Mouse (Mus musculus) intestine, postnatal 0 days (tissue): ENCODE data around the gene Nrip1. TPM values are rescaled to one million over a fixed set of nuclear protein-coding genes. Genes with fewer than 3 reads are reported as not detected.

ENCODE experiments used
- ATAC-seq: fragments of 200-750 bp; cut with Nextera tagmentation; 2 replicates; pipeline ENCODE4 v1.8.0; 2017; ENCODE audit warnings: mild to moderate bottlenecking, moderate TSS enrichment, moderate library complexity
- H3K27ac ChIP-seq: fragments of 300-500 bp; sonication (generic); 2 replicates; pipeline ENCODE4 v1.5.1; 2014; ENCODE audit warnings: mild to moderate bottlenecking, low read depth, low read length, moderate library complexity
- H3K27me3 ChIP-seq: fragments of 300-500 bp; sonication (generic); replicated peaks from 2 replicates; pipeline ENCODE4 v1.6.1; 2014; ENCODE audit warnings: low read length, mixed read lengths; ENCODE audit not compliant: control insufficient read depth, insufficient read depth
- H3K36me3 ChIP-seq: fragments of 300-500 bp; sonication (generic); 2 replicates; pipeline ENCODE4 v1.6.1; 2014; ENCODE audit warnings: mild to moderate bottlenecking, moderate library complexity; ENCODE audit not compliant: control insufficient read depth, insufficient read depth
- H3K4me1 ChIP-seq: fragments of 300-500 bp; sonication (generic); replicated peaks from 2 replicates; pipeline ENCODE4 v1.6.1; 2014; ENCODE audit warnings: antibody characterized with exemption, low read length, mixed read lengths; ENCODE audit not compliant: control insufficient read depth, insufficient read depth
- H3K4me2 ChIP-seq: fragments of 300-500 bp; sonication (generic); replicated peaks from 2 replicates; pipeline ENCODE4 v1.6.1; 2014; ENCODE audit warnings: low read depth, mild to moderate bottlenecking, moderate library complexity
- H3K4me3 ChIP-seq: fragments of 300-500 bp; sonication (generic); 2 replicates; pipeline ENCODE4 v1.5.1; 2014; ENCODE audit warnings: low read depth, low read length
- H3K9ac ChIP-seq: fragments of 300-500 bp; sonication (generic); 2 replicates; pipeline ENCODE4 v1.6.1; 2014; ENCODE audit warnings: mild to moderate bottlenecking, low read depth, low read length
- H3K9me3 ChIP-seq: fragments of 300-500 bp; sonication (generic); 2 replicates; pipeline ENCODE4 v1.6.1; 2016; ENCODE audit warnings: mixed run types; ENCODE audit not compliant: control insufficient read depth
- CTCF ChIP-seq: sonication (generic); IDR thresholded peaks from 2 replicates; pipeline ENCODE4 v1.5.1; 2016; ENCODE audit warnings: low read depth, mild to moderate bottlenecking, control low read depth, antibody characterized with exemption, moderate library complexity
- WGBS: fragments of 180-500 bp; shearing (Covaris S2); extraction: QIAGEN DNeasy Blood & Tissue Kit; methylation state at CpG from one replicate; pipeline ENCODE4 v1.1.7; 2014; 5-methylcytosine and 5-hydroxymethylcytosine counted together
- polyA plus RNA-seq: library from polyadenylated mRNA; unstranded; fragments of >200 nt; fragmentation: Nextera tagmentation; extraction: Ambion mirVana; gene quantifications from 2 replicates; pipeline ENCODE4 v1.2.1, GENCODE M21; 2015

Nrip1 gene
- polyA plus RNA-seq, 1 experiment from 2014 or later: 27.8 TPM

DNA sequence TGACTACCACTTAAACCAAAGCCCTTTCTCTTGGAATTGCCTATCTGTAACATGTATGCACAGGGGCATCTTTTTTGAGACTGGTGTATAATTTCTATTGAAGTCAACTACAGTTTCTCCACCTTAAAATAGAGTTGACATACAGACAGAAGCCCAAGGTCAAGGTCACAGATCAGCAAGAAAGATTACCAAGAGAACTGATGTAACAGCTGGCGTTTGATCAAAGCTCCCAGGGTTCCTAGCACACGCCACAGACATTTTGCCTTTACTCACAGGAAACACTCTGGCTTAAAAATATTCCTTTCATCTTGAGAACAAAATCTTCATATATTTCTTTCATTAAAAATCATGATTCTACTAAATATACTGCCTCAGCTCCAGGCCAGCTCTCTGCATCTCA, 74.1 kb downstream of the Nrip1 start:
- no peaks in the 10 kb centered on the region for H3K9me3 ChIP-seq
- H3K9ac ChIP-seq: no peak overlapping the region
- ATAC-seq: no peak
- H3K27me3 ChIP-seq: no peaks in the 10 kb centered on the region
- 54% methylated on average over 2 of the region's 2 CpGs for WGBS
- TF ChIP-seq CTCF: no peak
- no peak overlapping the region for H3K4me3 ChIP-seq
- no peak overlapping the region for H3K4me2 ChIP-seq
- H3K4me1 ChIP-seq: peaks cover 5% of the 10 kb centered on the region; the same call in 1 of the 2 replicates
- H3K27ac ChIP-seq: no peak overlapping the region
- H3K36me3 ChIP-seq: no peaks in the 10 kb centered on the region

DNA sequence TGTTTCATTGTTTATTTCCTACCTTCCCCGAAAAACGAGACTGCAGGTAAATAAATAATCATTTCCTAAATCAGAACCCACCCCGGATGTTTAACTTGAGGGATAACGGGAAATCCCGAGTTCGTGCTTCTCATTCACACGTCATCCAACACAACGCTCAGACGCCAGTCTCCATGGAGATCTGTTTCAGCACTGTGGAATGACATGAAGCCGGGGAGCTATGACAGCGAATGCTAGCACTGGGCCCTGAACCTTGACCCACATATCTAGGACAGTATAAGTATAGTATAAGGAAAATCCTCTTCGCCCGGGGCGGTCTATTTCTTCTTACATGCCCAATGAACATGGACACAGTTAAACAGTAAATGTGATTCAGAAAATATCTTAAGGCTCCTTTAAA, 78.3 kb downstream of the Nrip1 start:
- no peak for TF ChIP-seq CTCF
- 72% methylated on average over 14 of the region's 14 CpGs for WGBS

DNA sequence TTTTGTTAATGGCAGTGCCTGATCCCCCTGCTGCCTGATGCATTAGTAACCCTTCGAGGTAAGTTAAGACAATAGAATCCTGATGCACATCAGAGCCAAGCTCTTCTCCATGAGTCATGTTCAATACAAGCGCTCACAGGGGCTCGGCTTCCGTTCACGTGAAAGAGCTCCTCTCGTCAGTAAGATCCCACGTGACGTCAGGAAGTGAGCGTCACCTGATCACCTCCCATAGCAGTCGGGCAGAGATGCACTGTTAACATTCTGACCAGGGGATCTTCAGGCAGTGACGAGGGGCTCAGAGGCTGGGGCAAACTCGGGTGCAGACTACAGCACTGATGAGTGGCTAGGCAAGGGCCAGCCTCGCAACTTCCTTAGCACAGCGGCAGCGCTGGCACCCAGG, 79.1 kb downstream of the Nrip1 start:
- Histone ChIP-seq H3K27me3 (no peaks in the 10 kb centered on the region), H3K4me1 (peaks cover 6% of the 10 kb centered on the region; the same call in 1 of the 2 replicates), H3K4me3 (no peak overlapping the region), H3K4me2 (no peak overlapping the region), H3K36me3 (peaks cover 33% of the 10 kb centered on the region), H3K9ac (no peak overlapping the region), H3K9me3 (no peaks in the 10 kb centered on the region), H3K27ac (peak overlapping the region; percentile 80)
- no peak for TF ChIP-seq CTCF
- 0 out of 2 replicates have a peak, but pooled peaks have one; percentile 2 for ATAC-seq
- 70% methylated on average over 15 of the region's 15 CpGs for WGBS

More for the DNA sequence above, 78.3 kb downstream of the Nrip1 start:
- no peak overlapping the region for H3K9ac ChIP-seq
- no peak overlapping the region for H3K27ac ChIP-seq
- H3K36me3 ChIP-seq: peaks cover 32% of the 10 kb centered on the region
- H3K4me3 ChIP-seq: no peak overlapping the region
- no peaks in the 10 kb centered on the region for H3K9me3 ChIP-seq
- ATAC-seq: peak; percentile 50
- H3K4me1 ChIP-seq: peaks cover 6% of the 10 kb centered on the region; the same call in 1 of the 2 replicates
- H3K4me2 ChIP-seq: no peak overlapping the region
- no peaks in the 10 kb centered on the region for H3K27me3 ChIP-seq

DNA sequence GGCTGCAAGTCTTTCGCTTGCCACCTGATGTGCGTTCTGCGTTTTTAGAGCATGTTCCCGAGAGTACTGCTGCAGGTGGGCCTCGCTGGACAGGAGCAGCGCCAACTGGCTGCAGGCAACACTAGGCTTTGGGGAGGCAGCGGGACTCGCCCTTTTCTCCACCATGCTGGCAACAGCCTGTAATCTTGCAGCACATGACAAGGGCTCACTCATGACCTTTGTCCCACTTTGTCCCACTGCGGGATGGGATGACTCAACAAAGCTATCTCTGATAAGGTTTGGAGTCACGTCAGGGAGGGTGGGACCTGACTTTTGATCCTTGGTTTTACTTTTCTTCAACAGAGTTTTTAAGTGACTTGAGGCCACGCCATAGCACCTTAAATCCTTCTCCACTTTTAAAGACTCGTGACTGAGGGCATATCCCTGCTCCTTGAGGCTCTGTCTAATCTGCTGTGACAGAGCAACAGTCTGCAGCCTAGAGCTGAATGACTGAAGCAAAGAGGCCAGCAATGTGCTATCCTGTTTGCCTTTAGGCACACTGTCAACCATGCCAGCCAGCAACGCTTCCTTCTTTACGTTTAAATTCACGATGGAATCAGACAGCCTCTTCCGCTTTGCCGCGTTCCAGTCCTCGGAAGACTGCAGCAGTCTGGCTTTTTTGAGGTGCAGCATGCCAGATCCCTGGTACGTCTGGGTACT, 79.7 kb downstream of the Nrip1 start:
- Histone ChIP-seq H3K4me2 (0 out of 2 replicates have a peak overlapping the region, but pooled peaks have one; percentile 6), H3K9me3 (no peaks in the 10 kb centered on the region), H3K27ac (peak overlapping the region; percentile 80), H3K36me3 (peaks cover 36% of the 10 kb centered on the region), H3K27me3 (no peaks in the 10 kb centered on the region), H3K4me1 (peaks cover 6% of the 10 kb centered on the region; the same call in 1 of the 2 replicates), H3K9ac (no peak overlapping the region), H3K4me3 (no peak overlapping the region)
- peak; percentile 50 for TF ChIP-seq CTCF
- ATAC-seq: peak; percentile 98
- WGBS: 52% methylated on average over 20 of the region's 20 CpGs

DNA sequence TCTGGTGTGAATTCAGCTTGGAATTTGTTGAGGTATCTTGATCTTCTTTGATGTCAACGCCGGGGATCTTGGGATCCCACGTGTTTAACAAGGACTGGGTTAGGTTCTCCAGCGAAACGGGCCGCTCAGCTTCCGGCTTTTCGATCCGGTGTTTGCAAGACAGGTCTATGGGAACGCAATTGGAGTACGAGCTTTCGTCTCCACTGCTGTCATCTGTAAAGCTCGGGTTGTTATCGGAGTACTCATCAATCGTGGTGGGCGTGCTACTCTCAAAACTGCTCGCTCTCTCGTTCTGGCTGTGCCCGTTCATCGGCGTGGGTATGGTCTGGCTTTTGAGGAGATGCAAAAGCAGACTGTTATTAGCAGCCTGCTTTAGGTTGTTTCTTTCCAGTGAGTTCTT, 80.5 kb downstream of the Nrip1 start:
- Histone ChIP-seq H3K4me1 (peaks cover 6% of the 10 kb centered on the region; the same call in 1 of the 2 replicates), H3K4me2 (no peak overlapping the region), H3K27ac (peak overlapping the region; percentile 63), H3K4me3 (no peak overlapping the region), H3K9me3 (no peaks in the 10 kb centered on the region), H3K36me3 (peaks cover 36% of the 10 kb centered on the region), H3K27me3 (no peaks in the 10 kb centered on the region), H3K9ac (no peak overlapping the region)
- 95% methylated on average over 21 of the region's 21 CpGs for WGBS
- TF ChIP-seq CTCF: no peak
- no peak; the same call in 1 of the 2 replicates for ATAC-seq

DNA sequence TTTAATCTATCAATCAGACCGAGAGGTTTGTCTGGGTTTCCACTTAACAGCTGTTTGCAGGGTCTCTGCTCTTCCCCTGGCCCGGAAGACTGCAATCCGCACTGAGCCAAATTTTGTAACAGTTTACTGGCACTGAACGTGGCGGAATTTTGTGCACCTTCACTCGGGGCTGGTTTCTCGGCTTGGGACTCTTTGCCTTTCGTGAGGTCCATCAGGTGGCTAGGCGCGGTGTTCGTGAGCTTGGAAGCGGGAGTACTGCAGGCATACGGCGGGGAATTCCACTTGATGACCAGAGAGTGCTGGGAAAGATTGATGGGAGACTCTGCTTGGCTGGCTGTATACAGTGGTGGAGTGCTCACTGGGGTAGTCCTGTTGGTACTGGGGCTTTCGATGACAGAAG, 81.0 kb downstream of the Nrip1 start:
- H3K4me3 ChIP-seq: no peak overlapping the region
- no peak for TF ChIP-seq CTCF
- no peaks in the 10 kb centered on the region for H3K9me3 ChIP-seq
- H3K27me3 ChIP-seq: no peaks in the 10 kb centered on the region
- no peak overlapping the region for H3K4me2 ChIP-seq
- H3K4me1 ChIP-seq: peaks cover 6% of the 10 kb centered on the region; the same call in 1 of the 2 replicates
- WGBS: 77% methylated on average over 15 of the region's 15 CpGs
- no peak overlapping the region for H3K27ac ChIP-seq
- H3K36me3 ChIP-seq: peaks cover 39% of the 10 kb centered on the region
- no peak for ATAC-seq
- no peak overlapping the region for H3K9ac ChIP-seq
